Mouse (Mus musculus) liver, adult 2 months (tissue): ENCODE measurements around the gene Casp7.
"Not testable (repeated sequence)": the region's sequence is repeated elsewhere in the genome, so short reads cannot be mapped to it uniquely, and the experiment has no call there.

ENCODE experiments used
- CTCF ChIP-seq: fragments of 200-500 bp; IDR thresholded peaks from 2 replicates; pipeline ENCODE4 v1.5.1; 2011; ENCODE audit warnings: low read depth, low read length, control low read depth
- POLR2A ChIP-seq: fragments of 200-500 bp; IDR thresholded peaks from 2 replicates; pipeline ENCODE4 v1.6.1; 2011; ENCODE audit warnings: low read length, control low read depth; ENCODE audit not compliant: insufficient read depth; ENCODE audit errors: extremely low read depth

DNA sequence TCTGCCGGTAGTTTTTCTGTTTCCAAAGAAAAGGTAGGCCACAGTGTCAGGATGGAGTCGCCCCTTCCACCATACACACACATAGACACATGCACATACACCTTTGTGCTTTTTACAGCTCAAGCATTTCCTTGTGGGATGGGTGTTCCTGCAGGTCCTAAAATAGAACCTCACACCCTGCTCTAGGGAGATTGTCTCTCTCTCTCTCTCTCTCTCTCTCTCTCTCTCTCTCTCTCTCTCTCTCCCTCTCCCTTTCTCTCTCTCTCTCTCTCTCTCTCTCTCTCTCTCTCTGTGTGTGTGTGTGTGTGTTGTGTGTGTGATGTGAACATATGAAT, 39.6 kb upstream of the Casp7 start:
- TF ChIP-seq POLR2A, CTCF: not testable (repeated sequence)
